Mouse (Mus musculus) skeletal muscle tissue, adult 2 months (tissue): ENCODE measurements around the gene Ssna1.
A peak's percentile ranks its signal among the peaks of the same experiment; 100 is the strongest.

ENCODE experiments used
- DNase-seq: peaks from one replicate; pipeline ENCODE4 v3.0.0-alpha.2; 2012; ENCODE audit warnings: low read depth, low spot score

Gene Ssna1

GRCm38 (mm10) chr2:25271827-25272511 lies at the start of gene Ssna1, which contains the start of gene Anapc2:
Ssna1 (minus strand) TSS chr2:25272438.
Anapc2 (plus strand) TSS chr2:25272478.
- peak; percentile 96 for DNase-seq

- no peak for DNase-seq
Observed at GRCm38 (mm10) chr2:25320084-25320483, 47.8 kb upstream of the Ssna1 start.

GRCm38 (mm10) chr2:25318971-25319773 lies 46.9 kb upstream of the Ssna1 start, which contains the start of gene Grin1:
Grin1 (minus strand) TSS chr2:25319187.
- no peak for DNase-seq

DNA sequence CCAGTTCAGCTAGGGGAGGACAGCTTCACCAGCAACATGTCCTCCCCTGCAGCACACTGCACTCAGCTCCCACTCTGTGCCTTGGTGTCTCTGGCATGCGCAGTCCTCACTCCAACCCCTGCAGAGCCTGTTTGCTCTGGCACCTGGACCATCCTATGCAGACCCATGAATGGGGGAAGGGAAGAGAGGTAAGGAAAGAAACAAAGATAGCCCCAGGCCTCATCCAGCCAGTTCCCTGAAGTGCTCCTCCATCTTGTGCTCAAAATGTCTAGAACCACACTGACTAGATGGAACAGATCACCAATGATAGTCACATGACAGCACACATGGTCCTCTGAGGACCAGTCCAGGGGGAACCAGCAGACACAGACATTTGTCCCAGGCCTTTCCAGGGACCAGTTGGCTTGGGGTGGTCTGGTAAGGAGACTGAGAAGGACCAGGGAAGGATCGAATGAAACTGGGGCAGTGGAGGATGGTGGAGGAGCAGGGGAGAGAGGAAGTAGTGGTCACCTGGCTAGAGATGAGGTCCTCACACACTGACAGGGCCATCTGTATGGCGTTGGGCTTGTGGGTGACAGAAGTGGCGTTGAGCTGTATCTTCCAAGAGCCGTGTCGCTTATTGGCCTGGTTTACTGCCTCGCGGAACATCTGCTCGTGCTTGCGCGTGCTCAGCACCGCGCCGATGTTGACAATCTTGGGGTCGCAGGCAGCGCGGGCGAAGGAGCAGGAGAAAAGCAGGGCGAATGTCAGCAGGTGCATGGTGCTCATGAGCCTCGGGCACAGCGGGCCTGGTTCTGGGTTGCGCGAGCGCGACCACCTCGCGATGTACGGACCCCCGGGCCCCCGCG lies 46.1 kb upstream of the Ssna1 start:
- no peak for DNase-seq

DNA sequence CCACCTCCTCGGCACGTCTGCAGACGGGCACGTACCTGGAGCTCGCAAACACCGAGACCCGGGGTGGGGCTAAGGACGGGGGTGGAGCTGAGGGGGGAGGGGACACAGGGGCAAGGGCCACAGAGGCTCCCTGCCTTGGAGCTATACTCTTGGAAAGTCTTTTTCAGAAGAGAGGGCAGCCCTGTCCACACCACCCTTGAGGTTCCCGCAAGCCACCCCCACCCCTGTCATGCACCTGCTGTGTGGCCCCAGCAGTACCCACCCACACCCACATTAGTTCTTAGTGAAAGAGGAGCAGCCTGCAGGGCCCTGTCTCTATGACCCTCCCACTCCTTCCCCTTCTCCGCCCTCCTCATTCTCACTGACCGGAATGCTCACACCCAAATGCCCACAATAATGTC lies 39.3 kb upstream of the Ssna1 start:
- no peak for DNase-seq

- no peak for DNase-seq
Observed at GRCm38 (mm10) chr2:25310969-25311368, 38.7 kb upstream of the Ssna1 start.

GRCm38 (mm10) chr2:25310180-25310579 lies 37.9 kb upstream of the Ssna1 start:
- no peak for DNase-seq

GRCm38 (mm10) chr2:25305587-25306359 lies 33.5 kb upstream of the Ssna1 start:
- no peak for DNase-seq

DNA sequence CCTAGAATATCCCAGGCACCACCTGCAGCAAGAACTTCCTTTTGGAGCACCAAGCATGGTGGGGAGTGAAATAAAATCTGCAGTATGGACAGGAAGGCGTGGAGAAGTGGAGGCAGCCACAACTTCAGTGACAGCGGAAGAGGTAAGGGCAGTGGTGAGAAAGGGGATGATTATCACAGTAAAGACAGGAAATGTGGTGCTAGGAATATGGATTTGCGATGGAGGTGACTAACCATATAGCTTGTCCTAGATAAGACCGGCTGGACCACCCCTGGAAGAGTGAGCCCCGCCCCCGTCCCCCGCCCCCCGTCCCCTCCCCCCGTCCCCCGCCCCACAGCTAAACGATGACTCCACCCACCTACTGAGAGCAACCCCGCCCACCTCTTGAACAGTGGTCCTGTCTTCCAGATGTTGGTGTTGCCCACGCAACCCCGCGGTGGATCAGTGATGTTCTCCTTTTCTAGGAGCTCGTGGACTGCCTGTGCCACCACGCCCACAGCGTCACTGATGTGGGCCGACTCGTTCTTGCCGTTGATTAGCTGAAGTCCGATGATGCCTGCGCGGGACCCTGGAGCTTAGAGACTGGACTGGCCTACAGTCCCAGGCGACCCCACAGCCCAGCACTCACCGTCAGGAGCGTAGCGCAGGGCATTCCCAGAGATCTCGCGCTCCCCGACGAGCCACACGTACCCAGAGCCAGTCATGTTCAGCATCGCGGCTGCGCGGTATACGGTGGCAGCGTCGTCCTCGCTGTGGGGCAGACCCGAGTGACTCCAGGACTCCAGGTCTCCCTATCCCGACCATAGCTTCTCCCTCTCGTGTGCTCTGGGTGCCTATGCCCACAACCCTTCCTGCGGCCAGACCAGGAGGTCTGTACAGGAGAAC lies 32.7 kb upstream of the Ssna1 start:
- no peak for DNase-seq

- DNase-seq, result no peak
Observed at GRCm38 (mm10) chr2:25303931-25304656, 31.9 kb upstream of the Ssna1 start.

DNA sequence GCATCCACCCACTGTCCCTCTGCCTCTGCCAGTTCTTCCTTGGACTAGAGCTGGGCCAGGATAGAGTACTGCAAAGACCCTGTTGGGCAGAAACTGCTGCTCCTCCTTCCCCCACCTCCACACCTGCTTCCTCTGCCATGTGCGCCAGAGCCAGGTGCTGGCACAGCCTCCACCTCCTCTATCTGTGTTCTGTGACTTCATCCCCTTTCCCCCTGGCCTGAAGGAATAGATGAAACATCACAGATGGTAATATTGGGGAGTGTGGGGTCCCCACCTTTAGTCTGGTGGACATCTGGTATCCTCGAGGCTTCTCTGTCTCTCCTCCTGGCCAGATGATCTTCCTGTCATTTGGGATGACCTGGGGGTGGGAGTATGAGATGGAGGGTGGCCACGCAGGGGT lies 31.2 kb upstream of the Ssna1 start:
- no peak for DNase-seq

- DNase-seq, result no peak
Observed at GRCm38 (mm10) chr2:25298046-25298445, 25.8 kb upstream of the Ssna1 start.

DNA sequence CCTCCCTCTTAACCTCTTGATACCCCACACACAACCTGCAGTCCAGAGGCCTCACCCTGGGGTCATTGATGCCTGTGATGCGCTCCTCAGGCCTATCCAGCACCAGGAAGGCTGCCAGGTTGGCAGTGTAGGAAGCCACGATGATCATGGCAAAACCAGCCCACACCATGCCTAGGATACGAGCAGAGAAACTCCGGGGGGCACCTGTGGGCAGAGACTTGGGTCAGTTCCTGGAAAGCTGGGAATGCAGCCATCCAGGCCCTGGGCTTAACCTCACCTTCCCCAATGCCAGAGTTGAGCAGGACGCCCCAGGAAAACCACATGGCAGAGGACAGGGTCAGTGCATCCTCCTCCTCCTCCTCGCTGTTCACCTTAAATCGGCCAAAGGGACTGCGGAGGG lies 24.9 kb upstream of the Ssna1 start:
- DNase-seq, result no peak

- DNase-seq, result no peak
Observed at GRCm38 (mm10) chr2:25293706-25294105, 21.5 kb upstream of the Ssna1 start.

DNA sequence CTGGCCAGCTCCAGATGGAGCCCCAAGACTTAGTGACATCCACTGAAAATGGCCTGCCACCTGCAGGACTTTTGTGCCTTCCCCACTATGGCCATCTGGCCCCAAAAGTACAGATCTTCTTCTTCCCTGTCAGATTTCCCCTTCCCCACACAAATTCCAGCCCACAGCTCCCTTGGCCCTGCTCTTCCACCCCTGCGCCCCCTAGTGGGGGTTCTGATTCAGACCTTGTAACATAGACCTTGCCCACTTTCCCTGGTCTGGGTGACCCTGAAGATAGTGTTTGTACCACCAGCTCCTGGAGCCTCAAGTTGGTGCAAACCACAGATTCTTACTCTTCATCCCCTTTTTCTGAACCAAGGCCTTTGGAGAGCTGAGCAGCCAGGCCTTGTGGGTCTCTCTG lies 20.6 kb upstream of the Ssna1 start:
- peak; percentile 43 for DNase-seq

GRCm38 (mm10) chr2:25292054-25292544 lies 19.9 kb upstream of the Ssna1 start:
- no peak for DNase-seq

GRCm38 (mm10) chr2:25291184-25292053 lies 19.2 kb upstream of the Ssna1 start:
- DNase-seq, result no peak

- no peak for DNase-seq
Observed at GRCm38 (mm10) chr2:25290816-25291130, 18.5 kb upstream of the Ssna1 start.
